Mouse (Mus musculus): ENCODE measurements around the gene Tppp2.

GRCm38 (mm10) chr14:51929968-51930367 lies 11.7 kb downstream of the Tppp2 start:
- TF ChIP-seq EP300 (IDR thresholded peaks at IDR 0.05; ENCODE audit: insufficient read depth, low read depth, low read length), result no peak
- no peak for TF ChIP-seq POLR2A (IDR thresholded peaks at IDR 0.05; ENCODE audit: insufficient read depth, low read depth, low read length)
- peak; percentile 33 for TF ChIP-seq CTCF (IDR thresholded peaks at IDR 0.05)

All from heart, adult 2 months (tissue).